Mouse (Mus musculus) small intestine, adult 2 months (tissue): ENCODE results near the gene Vamp5.

Experiments
- CTCF ChIP-seq: fragments of 200-500 bp; IDR thresholded peaks from 2 replicates; pipeline ENCODE4 v1.5.1; 2012; ENCODE audit warnings: low read depth, mild to moderate bottlenecking, control low read depth, inconsistent platforms, low read length, moderate library complexity, mixed read lengths; ENCODE audit not compliant: insufficient replicate concordance, insufficient read length; ENCODE audit errors: extremely low read depth
- POLR2A ChIP-seq: fragments of 200-500 bp; IDR thresholded peaks from 2 replicates; pipeline ENCODE4 v1.6.1; 2012; ENCODE audit warnings: low read depth, mild to moderate bottlenecking, control low read depth, inconsistent platforms, low read length, moderate library complexity

DNA sequence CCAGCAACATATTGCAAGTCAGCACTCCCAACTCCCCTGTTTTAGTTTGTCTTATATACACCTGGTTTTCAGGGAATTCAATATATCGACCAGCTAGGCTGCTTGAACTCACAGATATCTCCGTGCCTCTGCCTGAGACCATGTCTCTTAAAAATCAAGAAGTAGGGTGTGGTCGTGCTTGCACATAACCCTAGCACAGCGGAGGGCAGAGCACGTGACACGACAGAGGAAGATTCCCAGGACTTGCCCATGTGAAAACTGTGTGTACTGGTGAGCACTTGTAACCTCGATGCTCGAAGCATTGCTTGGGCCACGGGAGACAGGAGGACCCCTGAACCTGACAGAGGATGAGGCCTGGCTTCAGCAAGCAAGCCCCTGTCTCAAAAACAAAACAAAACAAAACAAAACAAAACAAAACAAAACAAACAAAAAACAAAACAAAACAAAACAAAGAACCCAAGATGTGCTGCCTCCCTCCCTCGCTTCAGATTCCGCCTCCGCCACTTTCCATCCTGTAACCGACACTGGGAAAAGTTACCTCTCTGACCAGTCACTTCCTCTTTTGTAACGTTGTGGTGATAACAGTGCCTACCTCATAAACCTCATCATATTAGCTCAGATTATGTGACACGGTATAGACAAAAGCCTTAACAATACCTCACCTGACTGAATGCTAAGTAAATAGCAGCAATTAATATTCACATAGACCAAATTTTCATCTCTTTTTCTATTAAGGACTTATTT lies 5.3 kb downstream of the Vamp5 start:
- no peak for TF ChIP-seq POLR2A
- no peak for TF ChIP-seq CTCF
